Mouse (Mus musculus) neural tube, embryonic 14.5 days (tissue): ENCODE data around the gene Itgb3. TPM values are rescaled to one million over a fixed set of nuclear protein-coding genes. Genes with fewer than 3 reads are reported as not detected.
"Not testable (repeated sequence)": the region's sequence is repeated elsewhere in the genome, so short reads cannot be mapped to it uniquely, and the experiment has no call there.

ENCODE experiments used
- ATAC-seq: fragments of 200-750 bp; cut with Nextera tagmentation; 2 replicates; pipeline ENCODE4 v1.8.0; 2017; ENCODE audit warnings: low read depth, mild to moderate bottlenecking, moderate TSS enrichment, moderate library complexity
- H3K27ac ChIP-seq: fragments of 300-500 bp; sonication (generic); 2 replicates; pipeline ENCODE4 v1.5.1; 2014; ENCODE audit warnings: low read depth, mild to moderate bottlenecking, control low read depth, low read length, moderate library complexity, mixed read lengths
- H3K27me3 ChIP-seq: fragments of 300-500 bp; sonication (generic); 2 replicates; pipeline ENCODE4 v1.6.1; 2014; ENCODE audit warnings: low read length; ENCODE audit not compliant: control insufficient read depth, insufficient read depth
- H3K36me3 ChIP-seq: fragments of 300-500 bp; sonication (generic); 2 replicates; pipeline ENCODE4 v1.6.1; 2014; ENCODE audit warnings: low read length, mixed read lengths; ENCODE audit not compliant: control insufficient read depth, insufficient read depth
- H3K4me1 ChIP-seq: fragments of 300-500 bp; sonication (generic); 2 replicates; pipeline ENCODE4 v1.6.1; 2014; ENCODE audit warnings: low read length; ENCODE audit not compliant: control insufficient read depth, insufficient read depth
- H3K4me2 ChIP-seq: fragments of 300-500 bp; sonication (generic); 2 replicates; pipeline ENCODE4 v1.6.1; 2014; ENCODE audit warnings: mild to moderate bottlenecking, low read depth, low read length, control low read depth
- H3K4me3 ChIP-seq: fragments of 300-500 bp; sonication (generic); 2 replicates; pipeline ENCODE4 v1.5.1; 2014; ENCODE audit warnings: low read depth, low read length, control low read depth, mixed read lengths
- H3K9ac ChIP-seq: fragments of 300-500 bp; sonication (generic); replicated peaks from 2 replicates; pipeline ENCODE4 v1.6.1; 2014; ENCODE audit warnings: low read depth, mild to moderate bottlenecking, control low read depth, low read length, mixed read lengths
- H3K9me3 ChIP-seq: fragments of 300-500 bp; sonication (generic); 2 replicates; pipeline ENCODE4 v1.6.1; 2016; ENCODE audit warnings: low read length; ENCODE audit not compliant: control insufficient read depth
- whole genome bisulfite sequencing: fragments of 180-500 bp; shearing (Covaris S2); extraction: QIAGEN DNeasy Blood & Tissue Kit; methylation state at CpG from one replicate; pipeline ENCODE4 v1.1.7; 2014; 5-methylcytosine and 5-hydroxymethylcytosine counted together
- polyA plus RNA-seq: library from polyadenylated mRNA; unstranded; fragments of >200 nt; fragmentation: Nextera tagmentation; extraction: Ambion mirVana; gene quantifications from 2 replicates; pipeline ENCODE4 v1.2.1, GENCODE M21; 2014

Gene Itgb3
- polyA plus RNA-seq, 1 experiment from 2014 or later, result 0.40 TPM

DNA sequence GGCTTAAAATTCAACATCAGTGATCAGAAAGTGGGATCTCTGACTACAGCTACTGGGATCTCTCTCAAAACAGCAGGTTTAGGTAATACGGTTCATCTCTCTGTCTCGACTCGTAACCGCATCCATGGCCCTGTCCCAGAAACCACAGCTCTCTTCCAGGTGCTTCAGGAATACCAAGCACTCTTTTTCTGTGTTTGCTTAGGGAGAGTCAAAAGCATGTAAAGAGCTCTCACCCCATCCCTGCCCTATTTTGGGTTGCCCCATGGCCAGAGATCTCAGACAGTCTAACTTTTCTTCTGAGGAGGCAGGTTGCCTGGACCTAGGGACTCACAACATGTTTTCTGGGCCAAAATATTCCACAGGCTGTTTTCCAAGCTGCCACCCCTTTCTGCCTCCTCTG lies 39.5 kb upstream of the Itgb3 start:
- no peak overlapping the region for H3K9ac ChIP-seq
- ATAC-seq, result no peak
- no peaks in the 10 kb centered on the region for H3K9me3 ChIP-seq
- H3K27me3 ChIP-seq, result no peaks in the 10 kb centered on the region
- no peak overlapping the region for H3K4me2 ChIP-seq
- 94% methylated on average over 4 of the region's 4 CpGs for WGBS
- H3K27ac ChIP-seq, result no peak overlapping the region
- H3K4me1 ChIP-seq, result no peaks in the 10 kb centered on the region
- no peaks in the 10 kb centered on the region for H3K36me3 ChIP-seq
- H3K4me3 ChIP-seq, result no peak overlapping the region

DNA sequence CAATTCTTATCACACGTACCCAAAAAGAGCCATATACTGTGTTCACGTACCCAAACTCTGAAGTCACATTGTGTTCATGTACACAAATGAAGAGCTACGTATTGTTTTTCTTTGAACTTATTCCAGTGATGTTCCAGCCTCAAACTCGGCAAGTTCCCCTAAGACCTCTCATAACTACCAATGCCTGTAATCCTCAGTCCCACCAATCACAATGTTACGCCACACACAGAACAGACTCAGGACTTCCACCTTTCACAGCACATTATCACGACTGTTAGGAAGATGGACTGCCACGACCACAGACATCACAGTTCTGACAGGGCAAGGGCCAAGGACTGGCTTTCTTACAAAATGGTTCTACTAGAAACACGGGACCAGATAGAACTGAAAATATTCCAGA lies 37.3 kb upstream of the Itgb3 start:
- H3K27me3 ChIP-seq, H3K4me3 ChIP-seq, H3K9me3 ChIP-seq, H3K36me3 ChIP-seq, ATAC-seq, H3K9ac ChIP-seq, H3K4me2 ChIP-seq, H3K27ac ChIP-seq, H3K4me1 ChIP-seq: not testable (repeated sequence)
- WGBS, result 84% methylated on average over 8 of the region's 8 CpGs

DNA sequence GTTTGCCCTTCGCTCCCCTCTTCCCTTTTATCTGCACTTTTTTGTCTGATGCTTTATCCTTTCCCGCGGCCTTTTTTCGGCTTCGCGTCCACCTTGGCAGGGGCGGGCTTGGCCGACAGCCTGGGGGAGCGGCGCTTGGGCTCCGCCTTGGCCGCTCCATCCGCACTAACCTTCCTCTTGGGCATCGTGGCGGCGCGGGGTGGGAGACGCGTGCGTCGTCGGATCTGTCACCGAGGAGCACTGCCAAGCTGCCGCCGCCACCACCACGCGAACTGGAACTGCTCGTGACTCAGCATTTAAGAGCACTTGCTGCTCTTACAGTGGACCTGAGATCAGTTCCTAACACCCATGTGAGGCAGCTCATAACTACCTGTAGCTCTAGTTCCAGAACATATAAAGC lies 36.4 kb upstream of the Itgb3 start:
- not testable (repeated sequence) for H3K27me3 ChIP-seq, H3K9me3 ChIP-seq, H3K27ac ChIP-seq, H3K4me1 ChIP-seq, H3K36me3 ChIP-seq
- 1% methylated on average over 28 of the region's 28 CpGs for WGBS
- 0 out of 2 replicates have a peak, but pooled peaks have one; percentile 60 for ATAC-seq
- Histone ChIP-seq H3K9ac (peak overlapping the region; percentile 21; the same call in 1 of the 2 replicates), H3K4me2 (peak overlapping the region; percentile 47), H3K4me3 (peak overlapping the region; percentile 27)

DNA sequence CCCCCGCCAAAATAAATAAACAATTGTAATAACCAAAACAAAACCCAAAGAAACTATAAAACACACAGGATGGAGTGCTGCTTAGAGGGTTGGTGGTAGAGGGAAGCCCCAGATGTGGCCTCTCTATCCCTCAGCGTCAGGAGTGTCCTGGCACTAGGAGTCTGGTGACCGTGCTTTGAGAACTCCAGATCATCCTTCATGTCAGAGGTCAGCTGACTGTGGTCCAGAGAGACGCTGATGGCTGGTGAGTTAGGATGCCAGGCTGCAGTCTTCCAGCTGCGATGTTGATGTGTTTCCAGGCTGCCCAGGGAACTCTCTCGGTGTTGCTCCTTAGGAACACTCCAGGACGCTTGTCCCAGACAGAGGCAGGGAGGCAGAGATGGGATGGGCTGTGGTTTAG lies 35.7 kb upstream of the Itgb3 start:
- Histone ChIP-seq H3K27ac (no peak overlapping the region), H3K9ac (no peak overlapping the region), H3K4me1 (no peaks in the 10 kb centered on the region), H3K4me3 (no peak overlapping the region), H3K27me3 (no peaks in the 10 kb centered on the region), H3K36me3 (no peaks in the 10 kb centered on the region), H3K4me2 (no peak overlapping the region), H3K9me3 (no peaks in the 10 kb centered on the region)
- WGBS, result 62% methylated on average over 7 of the region's 7 CpGs
- ATAC-seq, result no peak

DNA sequence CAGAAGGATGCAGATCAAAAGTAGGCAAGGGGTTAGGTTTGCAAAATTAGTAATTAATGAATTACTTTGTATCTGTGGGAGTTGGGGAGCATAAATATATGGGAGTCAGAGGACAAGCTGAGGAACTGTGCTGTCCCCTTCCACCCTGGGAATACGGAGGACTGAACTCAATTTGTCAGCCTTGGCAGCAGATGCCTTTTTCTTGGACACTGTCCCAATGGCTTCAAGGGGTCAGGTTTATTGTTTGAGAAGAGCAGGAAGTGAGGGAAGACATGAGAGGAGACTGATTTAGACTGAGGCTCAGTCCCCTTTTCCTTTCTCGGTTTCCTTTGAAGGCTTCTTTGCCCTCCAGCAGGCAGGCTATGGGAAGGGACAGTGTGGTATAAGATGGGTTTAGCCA lies 35.2 kb upstream of the Itgb3 start:
- Histone ChIP-seq H3K4me3 (no peak overlapping the region), H3K4me2 (no peak overlapping the region), H3K9ac (no peak overlapping the region), H3K9me3 (no peaks in the 10 kb centered on the region), H3K4me1 (no peaks in the 10 kb centered on the region), H3K27ac (no peak overlapping the region), H3K36me3 (no peaks in the 10 kb centered on the region), H3K27me3 (no peaks in the 10 kb centered on the region)
- no peak for ATAC-seq
- 79% methylated on average over 2 of the region's 2 CpGs for WGBS

DNA sequence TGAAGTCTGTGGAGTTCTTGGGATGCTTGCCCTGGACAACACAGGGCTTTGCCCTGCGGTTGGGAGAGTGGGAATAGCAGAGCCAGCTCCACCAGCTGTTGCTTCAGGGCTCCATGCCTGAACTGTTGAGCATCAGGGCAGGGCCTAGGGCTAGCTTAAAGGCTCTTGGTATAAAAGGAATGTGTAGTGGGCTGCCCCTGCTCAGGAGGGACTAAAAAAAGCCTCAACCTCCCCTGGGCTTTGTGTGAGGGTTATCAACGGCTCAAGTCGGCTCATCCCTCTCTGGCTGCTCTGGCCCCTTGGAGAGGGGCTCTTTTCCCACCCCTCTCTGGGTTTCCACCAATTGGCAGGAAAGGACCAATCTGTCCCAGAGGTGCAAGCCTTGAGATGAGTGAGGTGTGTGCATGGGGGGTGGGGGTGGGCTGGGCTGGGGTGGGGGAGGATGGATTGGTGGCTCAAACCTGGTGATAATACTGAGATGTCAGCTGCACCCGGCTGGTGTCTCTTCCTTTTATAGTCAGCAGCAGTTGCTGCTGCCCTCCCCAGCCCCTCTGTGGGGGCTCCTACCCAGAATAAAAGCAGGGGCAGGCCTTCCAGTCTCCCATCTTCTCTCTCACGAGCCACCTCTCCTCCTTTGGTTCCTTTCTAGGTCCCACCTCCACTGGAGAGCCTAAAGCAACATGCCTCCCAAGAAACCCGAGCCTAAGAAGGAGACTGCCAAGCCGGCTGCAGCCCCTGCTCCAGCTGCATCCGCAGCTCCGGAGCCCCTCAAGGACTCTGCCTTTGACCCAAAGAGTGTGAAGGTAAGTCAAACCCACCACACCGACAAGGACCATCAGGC lies 30.8 kb upstream of the Itgb3 start:
- Histone ChIP-seq H3K4me2 (no peak overlapping the region), H3K9me3 (no peaks in the 10 kb centered on the region), H3K4me3 (no peak overlapping the region), H3K4me1 (no peaks in the 10 kb centered on the region), H3K36me3 (no peaks in the 10 kb centered on the region), H3K9ac (no peak overlapping the region), H3K27me3 (no peaks in the 10 kb centered on the region), H3K27ac (no peak overlapping the region)
- ATAC-seq, result no peak
- WGBS, result 53% methylated on average over 10 of the region's 10 CpGs

DNA sequence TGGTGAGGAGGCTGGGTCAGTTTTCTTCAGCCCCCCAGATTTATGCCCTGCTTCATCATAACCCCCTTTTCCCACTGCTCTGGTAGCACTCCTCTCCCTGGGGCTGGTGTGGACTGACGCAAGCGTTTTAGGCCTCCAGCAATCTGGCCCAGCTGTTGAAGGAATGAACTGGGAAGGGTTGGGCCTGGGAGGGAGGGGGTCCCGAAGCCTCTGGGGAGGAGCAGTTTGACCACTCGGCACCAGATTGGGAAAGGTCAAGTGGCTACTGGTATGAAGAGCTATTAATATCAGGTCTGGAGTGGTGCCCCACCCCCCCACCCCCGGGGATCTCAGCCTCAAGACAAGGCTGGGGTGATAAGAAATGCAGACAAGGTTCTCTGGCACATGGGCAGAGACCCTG lies 29.7 kb upstream of the Itgb3 start:
- Histone ChIP-seq H3K27ac (no peak overlapping the region), H3K4me3 (no peak overlapping the region), H3K4me1 (no peaks in the 10 kb centered on the region), H3K9ac (no peak overlapping the region), H3K4me2 (no peak overlapping the region), H3K9me3 (no peaks in the 10 kb centered on the region), H3K36me3 (no peaks in the 10 kb centered on the region), H3K27me3 (no peaks in the 10 kb centered on the region)
- ATAC-seq, result no peak
- 55% methylated on average over 5 of the region's 5 CpGs for WGBS

DNA sequence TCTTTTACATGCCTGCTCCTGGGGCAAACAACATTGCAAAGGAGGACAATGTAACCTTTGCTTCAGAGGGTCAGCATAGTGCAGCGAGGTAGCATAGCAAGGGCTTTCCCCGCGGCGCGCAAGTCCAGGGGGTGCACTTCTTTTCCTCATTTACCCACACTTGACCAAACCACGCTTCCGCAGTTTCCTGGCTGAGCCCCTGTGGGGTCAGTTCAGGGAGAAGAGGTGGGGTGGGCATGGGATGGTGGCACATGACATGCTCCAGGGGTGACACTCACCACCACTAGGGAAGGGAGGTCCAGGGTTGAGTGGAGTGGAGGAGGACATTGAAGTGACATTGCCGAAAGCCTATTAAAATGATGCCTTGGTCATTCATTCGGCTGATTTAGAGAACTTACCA lies 28.7 kb upstream of the Itgb3 start:
- Histone ChIP-seq H3K27ac (no peak overlapping the region), H3K4me1 (no peaks in the 10 kb centered on the region), H3K36me3 (no peaks in the 10 kb centered on the region), H3K27me3 (no peaks in the 10 kb centered on the region), H3K9ac (no peak overlapping the region), H3K4me2 (no peak overlapping the region), H3K4me3 (no peak overlapping the region), H3K9me3 (no peaks in the 10 kb centered on the region)
- WGBS, result 90% methylated on average over 9 of the region's 9 CpGs
- no peak for ATAC-seq

GRCm38 (mm10) chr11:104579575-104579974 lies 28.2 kb upstream of the Itgb3 start:
- H3K9ac ChIP-seq, result no peak overlapping the region
- no peak overlapping the region for H3K4me3 ChIP-seq
- ATAC-seq, result no peak
- no peak overlapping the region for H3K4me2 ChIP-seq
- no peaks in the 10 kb centered on the region for H3K9me3 ChIP-seq
- WGBS, result 94% methylated on average over 8 of the region's 8 CpGs
- no peak overlapping the region for H3K27ac ChIP-seq
- no peaks in the 10 kb centered on the region for H3K4me1 ChIP-seq
- no peaks in the 10 kb centered on the region for H3K36me3 ChIP-seq
- H3K27me3 ChIP-seq, result no peaks in the 10 kb centered on the region
